Mouse (Mus musculus): ENCODE results near the gene Mrpl3. TPM values are rescaled to one million over a fixed set of nuclear protein-coding genes. Genes with fewer than 3 reads are reported as not detected.

Mrpl3 gene
- 127 and 132 TPM in 2 replicates for polyA plus RNA-seq (2014; fragmentation: Nextera tagmentation; extraction: Ambion mirVana)

DNA sequence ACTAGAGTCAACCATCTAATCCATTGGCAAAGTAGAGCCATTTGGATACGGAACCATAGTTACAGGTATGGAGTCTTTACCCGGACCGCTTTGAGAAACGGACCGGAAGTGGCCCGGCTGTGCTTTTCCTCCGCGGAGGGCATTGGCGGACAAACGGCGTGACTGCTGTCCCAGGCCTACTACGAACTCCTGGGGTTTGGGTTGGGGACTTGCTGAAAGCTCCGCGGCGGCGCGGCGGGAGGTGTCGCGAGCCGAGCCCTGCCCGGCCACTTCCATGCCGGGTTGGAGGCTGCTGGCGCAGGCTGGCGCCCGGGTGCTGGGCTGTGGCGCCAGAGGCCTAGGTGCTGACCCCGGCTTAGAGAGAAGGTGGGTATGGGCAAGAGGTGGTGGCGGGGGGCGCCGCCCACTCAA lies at the start of gene Mrpl3:
Gene Mrpl3, plus strand, starts transcription at position 93 of the 411 bp plus-strand sequence.
- peak within 1 kb of the TSS; percentile 63 for H3K4me2 ChIP-seq
- H3K4me3 ChIP-seq (ENCODE audit: low read depth, low read length) = peak within 1 kb of the TSS; percentile 96
- peaks cover 3% of the 10 kb centered on the region; the same call in 1 of the 2 replicates for H3K4me1 ChIP-seq (ENCODE audit: control insufficient read depth, insufficient read depth, low read length)
- under 1% methylated on average over 31 of the region's 31 CpGs for WGBS
- DNase-seq (ENCODE audit: low spot score, missing footprints) (peak; percentile 99), ATAC-seq (ENCODE audit: low FRiP score) (peak; percentile 88)
- H3K27me3 ChIP-seq (ENCODE audit: control insufficient read depth, insufficient read depth, low read length) = no peaks in the 10 kb centered on the region
- H3K27ac ChIP-seq (ENCODE audit: low read depth, low read length) = peak within 1 kb of the TSS; percentile 54; the same call in 1 of the 2 replicates
- H3K9ac ChIP-seq (ENCODE audit: low read length) = peak within 1 kb of the TSS; percentile 98
- peaks cover 18% of the 10 kb centered on the region; the same call in 1 of the 2 replicates for H3K36me3 ChIP-seq (ENCODE audit: control insufficient read depth, insufficient read depth, low read length)
- no peaks in the 10 kb centered on the region for H3K9me3 ChIP-seq (ENCODE audit: control insufficient read depth, low read length)

GRCm38 (mm10) chr9:105010721-105011120 lies 42.3 kb upstream of the Mrpl3 start:
- no peak for DNase-seq (ENCODE audit: low spot score, missing footprints)
- Histone ChIP-seq H3K9me3 (ENCODE audit: control insufficient read depth, low read length) (no peaks in the 10 kb centered on the region), H3K27me3 (ENCODE audit: control insufficient read depth, insufficient read depth, low read length) (no peaks in the 10 kb centered on the region), H3K4me3 (ENCODE audit: low read depth, low read length) (no peak overlapping the region), H3K9ac (ENCODE audit: low read length) (no peak overlapping the region), H3K4me1 (ENCODE audit: control insufficient read depth, insufficient read depth, low read length) (no peaks in the 10 kb centered on the region), H3K4me2 (no peak overlapping the region), H3K36me3 (ENCODE audit: control insufficient read depth, insufficient read depth, low read length) (no peaks in the 10 kb centered on the region), H3K27ac (ENCODE audit: low read depth, low read length) (no peak overlapping the region)
- WGBS = 34% methylated on average over 2 of the region's 2 CpGs
- ATAC-seq (ENCODE audit: low FRiP score) = no peak

DNA sequence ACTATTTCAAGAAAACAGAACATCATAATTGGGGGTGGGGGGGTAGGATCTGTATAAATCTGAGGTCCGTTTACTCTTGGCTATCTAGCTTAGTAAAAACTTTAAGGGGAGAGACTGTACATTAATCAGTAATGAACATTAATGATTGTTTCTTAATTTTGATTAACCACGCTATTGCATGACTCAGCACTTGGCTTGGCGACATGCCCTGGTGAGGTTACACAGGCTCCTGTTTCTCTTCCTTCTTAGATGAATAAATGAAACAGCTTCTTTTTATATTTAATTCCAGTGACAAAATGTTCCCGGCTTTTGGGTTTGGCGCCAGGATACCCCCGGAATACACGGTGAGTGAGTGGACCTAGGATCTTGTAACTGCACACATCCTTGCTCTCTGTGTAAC lies 34.9 kb upstream of the Mrpl3 start:
- ATAC-seq (ENCODE audit: low FRiP score) (no peak), DNase-seq (ENCODE audit: low spot score, missing footprints) (no peak)
- Histone ChIP-seq H3K36me3 (ENCODE audit: control insufficient read depth, insufficient read depth, low read length) (no peaks in the 10 kb centered on the region), H3K27ac (ENCODE audit: low read depth, low read length) (no peak overlapping the region), H3K4me1 (ENCODE audit: control insufficient read depth, insufficient read depth, low read length) (no peaks in the 10 kb centered on the region), H3K27me3 (ENCODE audit: control insufficient read depth, insufficient read depth, low read length) (no peaks in the 10 kb centered on the region), H3K4me3 (ENCODE audit: low read depth, low read length) (no peak overlapping the region), H3K4me2 (no peak overlapping the region), H3K9me3 (ENCODE audit: control insufficient read depth, low read length) (no peaks in the 10 kb centered on the region), H3K9ac (ENCODE audit: low read length) (no peak overlapping the region)
- 93% methylated on average over 7 of the region's 7 CpGs for WGBS

GRCm38 (mm10) chr9:105028311-105028710 lies 24.7 kb upstream of the Mrpl3 start:
- Histone ChIP-seq H3K36me3 (ENCODE audit: control insufficient read depth, insufficient read depth, low read length) (no peaks in the 10 kb centered on the region), H3K4me2 (no peak overlapping the region), H3K9ac (ENCODE audit: low read length) (no peak overlapping the region), H3K4me1 (ENCODE audit: control insufficient read depth, insufficient read depth, low read length) (no peaks in the 10 kb centered on the region), H3K4me3 (ENCODE audit: low read depth, low read length) (no peak overlapping the region), H3K9me3 (ENCODE audit: control insufficient read depth, low read length) (no peaks in the 10 kb centered on the region), H3K27me3 (ENCODE audit: control insufficient read depth, insufficient read depth, low read length) (no peaks in the 10 kb centered on the region), H3K27ac (ENCODE audit: low read depth, low read length) (no peak overlapping the region)
- WGBS = 80% methylated on average over 3 of the region's 3 CpGs
- ATAC-seq (ENCODE audit: low FRiP score) (no peak), DNase-seq (ENCODE audit: low spot score, missing footprints) (no peak)

GRCm38 (mm10) chr9:105032572-105032971 lies 20.5 kb upstream of the Mrpl3 start:
- H3K4me1 ChIP-seq (ENCODE audit: control insufficient read depth, insufficient read depth, low read length) = no peaks in the 10 kb centered on the region
- H3K27me3 ChIP-seq (ENCODE audit: control insufficient read depth, insufficient read depth, low read length) = no peaks in the 10 kb centered on the region
- H3K4me2 ChIP-seq = no peak overlapping the region
- DNase-seq (ENCODE audit: low spot score, missing footprints) (no peak), ATAC-seq (ENCODE audit: low FRiP score) (no peak)
- H3K9me3 ChIP-seq (ENCODE audit: control insufficient read depth, low read length) = no peaks in the 10 kb centered on the region
- H3K27ac ChIP-seq (ENCODE audit: low read depth, low read length) = no peak overlapping the region
- no peak overlapping the region for H3K9ac ChIP-seq (ENCODE audit: low read length)
- 91% methylated on average over 9 of the region's 9 CpGs for WGBS
- no peak overlapping the region for H3K4me3 ChIP-seq (ENCODE audit: low read depth, low read length)
- no peaks in the 10 kb centered on the region for H3K36me3 ChIP-seq (ENCODE audit: control insufficient read depth, insufficient read depth, low read length)

DNA sequence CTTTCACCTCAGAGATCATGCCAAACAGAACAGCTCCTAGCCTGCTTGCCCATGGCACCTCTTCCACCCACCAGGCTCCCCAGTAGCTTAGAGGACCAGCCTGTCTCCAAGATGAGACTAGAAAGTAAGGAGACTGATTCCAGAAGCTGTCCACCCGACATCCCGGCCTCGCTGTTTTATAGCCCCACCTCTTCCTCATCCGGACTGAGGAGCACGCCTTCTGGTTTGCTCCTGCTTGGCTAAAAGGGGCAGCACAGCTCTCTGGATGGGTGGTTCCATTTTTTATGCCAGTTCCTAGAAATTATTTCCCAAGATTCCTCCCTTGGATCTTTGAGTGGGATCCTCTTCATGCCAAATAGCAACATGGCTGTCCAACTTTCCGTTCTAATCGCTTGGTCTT lies 19.4 kb upstream of the Mrpl3 start:
- no peaks in the 10 kb centered on the region for H3K4me1 ChIP-seq (ENCODE audit: control insufficient read depth, insufficient read depth, low read length)
- no peak overlapping the region for H3K4me2 ChIP-seq
- H3K36me3 ChIP-seq (ENCODE audit: control insufficient read depth, insufficient read depth, low read length) = no peaks in the 10 kb centered on the region
- no peak overlapping the region for H3K27ac ChIP-seq (ENCODE audit: low read depth, low read length)
- no peak overlapping the region for H3K9ac ChIP-seq (ENCODE audit: low read length)
- H3K9me3 ChIP-seq (ENCODE audit: control insufficient read depth, low read length) = no peaks in the 10 kb centered on the region
- H3K4me3 ChIP-seq (ENCODE audit: low read depth, low read length) = no peak overlapping the region
- H3K27me3 ChIP-seq (ENCODE audit: control insufficient read depth, insufficient read depth, low read length) = no peaks in the 10 kb centered on the region
- DNase-seq (ENCODE audit: low spot score, missing footprints) (no peak), ATAC-seq (ENCODE audit: low FRiP score) (no peak)
- 90% methylated on average over 7 of the region's 7 CpGs for WGBS

DNA sequence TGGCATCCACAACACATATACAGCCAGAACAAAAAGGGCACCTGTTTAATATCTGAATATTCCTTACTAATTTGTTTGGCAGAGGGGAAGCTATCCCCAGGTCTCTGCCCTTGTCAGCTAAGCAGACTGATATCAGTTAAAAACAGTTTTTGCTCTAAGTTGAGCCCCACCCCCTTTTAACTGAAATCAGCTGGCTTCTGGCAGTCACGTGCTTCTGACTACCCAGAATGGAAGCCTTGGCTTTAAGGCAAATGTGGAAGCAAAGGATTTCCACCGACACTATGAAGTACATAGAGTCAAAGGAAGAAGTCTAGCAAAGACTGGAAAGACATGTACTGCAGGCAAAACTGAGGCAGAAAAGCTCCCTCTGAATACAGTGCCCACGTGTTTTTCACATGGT lies 15.2 kb upstream of the Mrpl3 start:
- Histone ChIP-seq H3K4me3 (ENCODE audit: low read depth, low read length) (no peak overlapping the region), H3K27ac (ENCODE audit: low read depth, low read length) (no peak overlapping the region), H3K9me3 (ENCODE audit: control insufficient read depth, low read length) (no peaks in the 10 kb centered on the region), H3K4me1 (ENCODE audit: control insufficient read depth, insufficient read depth, low read length) (no peaks in the 10 kb centered on the region), H3K9ac (ENCODE audit: low read length) (no peak overlapping the region), H3K36me3 (ENCODE audit: control insufficient read depth, insufficient read depth, low read length) (no peaks in the 10 kb centered on the region), H3K27me3 (ENCODE audit: control insufficient read depth, insufficient read depth, low read length) (no peaks in the 10 kb centered on the region), H3K4me2 (no peak overlapping the region)
- ATAC-seq (ENCODE audit: low FRiP score) (no peak), DNase-seq (ENCODE audit: low spot score, missing footprints) (no peak)
- WGBS = 84% methylated on average over 3 of the region's 3 CpGs

DNA sequence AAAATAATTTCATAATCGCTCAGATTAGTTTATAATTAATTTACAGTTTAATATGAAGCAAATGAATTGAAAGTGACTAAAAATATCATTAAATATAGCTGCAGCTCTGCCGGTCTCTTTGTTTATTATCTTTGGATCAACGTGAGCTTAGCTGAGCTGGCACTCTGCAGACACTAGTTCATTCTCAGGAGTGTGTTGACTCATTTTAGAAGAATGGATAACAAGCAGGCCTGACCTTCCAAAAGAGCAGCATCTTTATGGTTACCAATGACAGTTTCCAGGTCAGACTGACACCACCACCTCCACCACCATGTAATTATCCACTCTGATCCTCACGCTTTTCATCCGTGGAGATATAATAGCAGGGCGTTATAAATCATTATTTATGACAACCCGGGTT lies 7.0 kb upstream of the Mrpl3 start:
- WGBS = 78% methylated on average over 7 of the region's 7 CpGs
- DNase-seq (ENCODE audit: low spot score, missing footprints) = no peak
- ATAC-seq (ENCODE audit: low FRiP score) = no peak
- H3K4me2 ChIP-seq = no peak overlapping the region
- no peaks in the 10 kb centered on the region for H3K4me1 ChIP-seq (ENCODE audit: control insufficient read depth, insufficient read depth, low read length)
- no peak overlapping the region for H3K4me3 ChIP-seq (ENCODE audit: low read depth, low read length)
- H3K9me3 ChIP-seq (ENCODE audit: control insufficient read depth, low read length) = no peaks in the 10 kb centered on the region
- no peaks in the 10 kb centered on the region for H3K36me3 ChIP-seq (ENCODE audit: control insufficient read depth, insufficient read depth, low read length)
- H3K27me3 ChIP-seq (ENCODE audit: control insufficient read depth, insufficient read depth, low read length) = no peaks in the 10 kb centered on the region
- no peak overlapping the region for H3K9ac ChIP-seq (ENCODE audit: low read length)
- H3K27ac ChIP-seq (ENCODE audit: low read depth, low read length) = no peak overlapping the region

- Histone ChIP-seq H3K4me2 (no peak overlapping the region), H3K36me3 (ENCODE audit: control insufficient read depth, insufficient read depth, low read length) (no peaks in the 10 kb centered on the region), H3K9me3 (ENCODE audit: control insufficient read depth, low read length) (no peaks in the 10 kb centered on the region), H3K9ac (ENCODE audit: low read length) (no peak overlapping the region), H3K27ac (ENCODE audit: low read depth, low read length) (no peak overlapping the region), H3K4me3 (ENCODE audit: low read depth, low read length) (no peak overlapping the region), H3K4me1 (ENCODE audit: control insufficient read depth, insufficient read depth, low read length) (no peaks in the 10 kb centered on the region), H3K27me3 (ENCODE audit: control insufficient read depth, insufficient read depth, low read length) (no peaks in the 10 kb centered on the region)
- 46% methylated on average over 10 of the region's 10 CpGs for WGBS
- no peak for DNase-seq (ENCODE audit: low spot score, missing footprints)
- ATAC-seq (ENCODE audit: low FRiP score) = no peak
These were observed 4.7 kb upstream of the Mrpl3 start for GRCm38 (mm10) chr9:105048351-105048750.

DNA sequence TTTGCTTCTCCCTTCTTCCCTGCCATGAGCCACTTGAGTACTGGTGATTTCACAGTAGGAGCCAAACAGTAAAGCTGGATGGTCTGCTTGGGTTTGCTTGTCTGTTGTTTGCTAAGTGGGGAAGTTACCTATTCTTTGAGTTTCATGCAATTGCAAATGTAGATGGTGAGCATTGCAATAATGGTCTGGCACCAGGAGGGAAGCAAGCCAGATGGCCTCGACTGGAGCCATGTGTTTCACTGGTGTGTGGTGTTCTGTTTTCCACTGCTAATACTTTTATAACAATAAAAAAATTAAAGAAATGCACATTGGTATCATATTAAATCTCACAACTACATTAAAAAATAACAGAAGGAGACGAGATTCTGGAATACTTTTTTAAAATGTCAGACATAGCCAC lies 3.4 kb upstream of the Mrpl3 start:
- Histone ChIP-seq H3K27ac (ENCODE audit: low read depth, low read length) (no peak overlapping the region), H3K4me1 (ENCODE audit: control insufficient read depth, insufficient read depth, low read length) (peaks cover 3% of the 10 kb centered on the region; the same call in 1 of the 2 replicates), H3K36me3 (ENCODE audit: control insufficient read depth, insufficient read depth, low read length) (no peaks in the 10 kb centered on the region), H3K9ac (ENCODE audit: low read length) (no peak overlapping the region), H3K9me3 (ENCODE audit: control insufficient read depth, low read length) (no peaks in the 10 kb centered on the region), H3K27me3 (ENCODE audit: control insufficient read depth, insufficient read depth, low read length) (no peaks in the 10 kb centered on the region), H3K4me2 (no peak overlapping the region), H3K4me3 (ENCODE audit: low read depth, low read length) (no peak overlapping the region)
- DNase-seq (ENCODE audit: low spot score, missing footprints) (no peak), ATAC-seq (ENCODE audit: low FRiP score) (no peak)
- 64% methylated on average over 2 of the region's 2 CpGs for WGBS

Measured in midbrain, embryonic 11.5 days (tissue).